Comparison of ENCODE assay signal across 19 mouse cellular contexts in genomic region chr16:90699390-90699789, GRCm38 (mm10). TPM values are rescaled to one million over a fixed set of nuclear protein-coding genes. Genes with fewer than 3 reads are reported as not detected.
"Had no signal": no experiment of that assay in that cellular context is flagged by ENCODE, and none has a peak within 500 bp of the region (broad histone marks: within the 10 kb centered on the region; RNA-seq: fewer than 3 reads in every experiment).

No protein-coding gene starts in this region.

- H3K27ac ChIP-seq: neural tube, embryonic 13.5 days; neural tube, embryonic 15.5 days; stomach, embryonic 15.5 days; stomach, postnatal 0 days had no signal

- DNase-seq: retina, postnatal 1 day; right cerebral cortex, adult 18-20 months; right cerebral cortex, postnatal 14 days; right cerebral cortex, postnatal 25 days; right cerebral cortex, postnatal 4 days; spleen, adult 18-20 months; thymus, adult 18-20 months; thymus, adult 2 months; thymus, postnatal 14 days; thymus, postnatal 25 days; thymus, postnatal 36 days; thymus, postnatal 4 days had no signal

- H3K4me3 ChIP-seq: neural tube, embryonic 13.5 days; neural tube, embryonic 15.5 days; stomach, embryonic 15.5 days had no signal

- H3K27me3 ChIP-seq: neural tube, embryonic 13.5 days; neural tube, embryonic 15.5 days; stomach, embryonic 15.5 days had no signal

- H3K9me3 ChIP-seq: neural tube, embryonic 13.5 days; neural tube, embryonic 15.5 days had no signal

- H3K4me1 ChIP-seq: stomach, embryonic 15.5 days had no signal

- H3K4me2 ChIP-seq: neural tube, embryonic 13.5 days; neural tube, embryonic 15.5 days; stomach, embryonic 15.5 days had no signal

- H3K36me3 ChIP-seq: neural tube, embryonic 13.5 days; neural tube, embryonic 15.5 days; stomach, embryonic 15.5 days had no signal

- H3K9ac ChIP-seq: neural tube, embryonic 13.5 days; neural tube, embryonic 15.5 days; stomach, embryonic 15.5 days had no signal

RNA-seq across cellular contexts. Expression of gene Mrap, which starts 38.6 kb away (rescaled TPM):
- total RNA-seq: neutrophil, adult 5-6 weeks had no signal
- polyA plus RNA-seq: neural tube, embryonic 13.5 days; neural tube, embryonic 14.5 days; stomach, embryonic 14.5 days; stomach, postnatal 0 days had no signal
